Mouse (Mus musculus): ENCODE data around the gene Osm. TPM values are rescaled to one million over a fixed set of nuclear protein-coding genes. Genes with fewer than 3 reads are reported as not detected.

Osm gene
- polyA plus RNA-seq, 1 experiment from 2014 or later = not detected

DNA sequence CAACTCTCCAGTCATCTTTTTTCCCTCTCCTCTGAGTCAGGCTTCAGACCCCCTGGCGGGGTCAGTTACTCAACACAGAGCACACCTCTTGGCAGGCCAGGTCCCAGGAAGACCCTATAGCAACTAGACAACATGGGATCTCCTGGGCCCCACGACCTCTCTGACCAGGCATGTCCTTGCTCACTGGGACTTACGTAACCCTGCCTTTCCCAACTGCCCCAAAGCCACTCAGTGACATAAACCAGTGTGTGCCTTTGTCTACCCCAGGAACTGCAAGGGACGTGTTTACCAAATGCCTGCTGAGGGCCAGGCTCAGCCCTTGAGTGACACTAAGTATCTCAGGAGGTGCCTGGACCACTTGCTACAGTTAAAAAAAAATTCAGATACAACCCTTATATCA is 6.4 kb upstream of the Osm start:
- ATAC-seq (ENCODE audit: insufficient number of reproducible peaks, insufficient read depth, low FRiP score, low TSS enrichment) = no peak
- Histone ChIP-seq H3K9me3 (no peaks in the 10 kb centered on the region), H3K27me3 (no peaks in the 10 kb centered on the region), H3K4me3 (no peak overlapping the region), H3K27ac (no peak overlapping the region), H3K36me3 (no peaks in the 10 kb centered on the region), H3K4me2 (replicated peaks) (no peak overlapping the region), H3K9ac (no peak overlapping the region), H3K4me1 (no peaks in the 10 kb centered on the region)
- WGBS = 56% methylated on average over 4 of the region's 4 CpGs

DNA sequence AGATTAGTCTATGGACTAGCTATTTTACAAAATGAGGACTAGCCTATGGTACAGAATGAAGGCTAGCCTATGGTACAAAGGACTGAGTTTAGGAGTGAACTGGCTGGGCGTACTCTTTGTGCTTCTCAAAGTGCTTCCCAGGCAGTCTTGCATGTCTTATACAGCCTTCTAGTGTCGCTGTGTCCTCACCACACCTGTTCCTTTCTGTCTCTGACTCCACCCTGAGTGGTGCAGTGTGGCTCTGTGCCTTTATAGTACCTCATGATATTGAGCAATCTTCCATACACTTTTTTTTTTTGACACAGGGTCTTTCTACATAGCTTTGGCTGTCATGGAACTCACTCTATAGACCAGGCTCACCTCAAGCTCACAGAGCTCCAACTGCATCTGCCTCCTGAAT is 4.8 kb upstream of the Osm start:
- no peaks in the 10 kb centered on the region for H3K9me3 ChIP-seq
- no peaks in the 10 kb centered on the region for H3K27me3 ChIP-seq
- WGBS = 89% methylated on average over 2 of the region's 2 CpGs
- no peaks in the 10 kb centered on the region for H3K4me1 ChIP-seq
- no peaks in the 10 kb centered on the region for H3K36me3 ChIP-seq
- H3K4me3 ChIP-seq = no peak overlapping the region
- H3K9ac ChIP-seq = no peak overlapping the region
- no peak overlapping the region for H3K4me2 ChIP-seq (replicated peaks)
- ATAC-seq (ENCODE audit: insufficient number of reproducible peaks, insufficient read depth, low FRiP score, low TSS enrichment) = no peak
- H3K27ac ChIP-seq = no peak overlapping the region

GRCm38 (mm10) chr11:4232644-4233043 is 3.6 kb upstream of the Osm start:
- Histone ChIP-seq H3K4me3 (no peak overlapping the region), H3K4me1 (no peaks in the 10 kb centered on the region), H3K36me3 (no peaks in the 10 kb centered on the region), H3K9me3 (no peaks in the 10 kb centered on the region), H3K4me2 (replicated peaks) (no peak overlapping the region), H3K27me3 (no peaks in the 10 kb centered on the region), H3K9ac (no peak overlapping the region), H3K27ac (no peak overlapping the region)
- WGBS = 63% methylated on average over 12 of the region's 12 CpGs
- ATAC-seq (ENCODE audit: insufficient number of reproducible peaks, insufficient read depth, low FRiP score, low TSS enrichment) = no peak

GRCm38 (mm10) chr11:4235052-4235655 is 1.1 kb upstream of the Osm start:
- no peak for ATAC-seq (ENCODE audit: insufficient number of reproducible peaks, insufficient read depth, low FRiP score, low TSS enrichment)
- no peak overlapping the region for H3K9ac ChIP-seq
- 85% methylated on average over 6 of the region's 6 CpGs for WGBS
- no peaks in the 10 kb centered on the region for H3K27me3 ChIP-seq
- H3K4me1 ChIP-seq = no peaks in the 10 kb centered on the region
- no peaks in the 10 kb centered on the region for H3K36me3 ChIP-seq
- no peaks in the 10 kb centered on the region for H3K9me3 ChIP-seq
- no peak overlapping the region for H3K27ac ChIP-seq
- no peak overlapping the region for H3K4me3 ChIP-seq
- H3K4me2 ChIP-seq (replicated peaks) = no peak overlapping the region

DNA sequence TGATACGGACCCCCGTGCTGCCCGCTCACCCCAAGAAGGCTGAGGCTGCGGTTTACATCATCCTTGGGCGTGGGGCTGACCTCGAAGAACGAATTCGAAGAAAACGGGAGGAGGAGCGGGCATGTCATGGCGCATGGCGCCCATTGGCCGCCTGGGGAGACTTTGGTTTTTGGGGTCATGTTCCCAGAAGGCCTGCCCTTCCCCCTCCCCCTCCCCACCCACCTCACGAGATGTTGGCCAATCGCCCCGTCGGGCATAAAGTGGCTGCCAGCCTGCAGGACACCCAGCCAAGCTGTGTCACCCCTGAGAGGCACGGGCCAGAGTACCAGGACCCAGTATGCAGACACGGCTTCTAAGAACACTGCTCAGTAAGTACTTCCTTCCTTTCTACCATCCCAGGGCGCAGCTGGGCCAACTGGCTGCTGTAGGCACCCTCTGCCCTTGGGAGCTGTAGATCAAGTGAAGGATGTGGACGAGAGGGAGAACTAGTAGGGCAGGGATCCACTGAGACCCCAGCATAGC is 387 bp downstream of the Osm start:
- WGBS = 88% methylated on average over 21 of the region's 21 CpGs
- Histone ChIP-seq H3K9ac (no peak overlapping the region), H3K9me3 (no peaks in the 10 kb centered on the region), H3K27ac (no peak overlapping the region), H3K4me3 (no peak overlapping the region), H3K36me3 (no peaks in the 10 kb centered on the region), H3K27me3 (no peaks in the 10 kb centered on the region), H3K4me1 (no peaks in the 10 kb centered on the region), H3K4me2 (replicated peaks) (no peak overlapping the region)
- no peak for ATAC-seq (ENCODE audit: insufficient number of reproducible peaks, insufficient read depth, low FRiP score, low TSS enrichment)

- Histone ChIP-seq H3K9me3 (no peaks in the 10 kb centered on the region), H3K4me2 (replicated peaks) (no peak overlapping the region), H3K4me3 (no peak overlapping the region), H3K4me1 (no peaks in the 10 kb centered on the region), H3K36me3 (no peaks in the 10 kb centered on the region), H3K9ac (no peak overlapping the region), H3K27me3 (no peaks in the 10 kb centered on the region), H3K27ac (no peak overlapping the region)
- 81% methylated on average over 18 of the region's 18 CpGs for WGBS
- no peak for ATAC-seq (ENCODE audit: insufficient number of reproducible peaks, insufficient read depth, low FRiP score, low TSS enrichment)
Measured at GRCm38 (mm10) chr11:4237389-4237912, 1.2 kb downstream of the Osm start.

DNA sequence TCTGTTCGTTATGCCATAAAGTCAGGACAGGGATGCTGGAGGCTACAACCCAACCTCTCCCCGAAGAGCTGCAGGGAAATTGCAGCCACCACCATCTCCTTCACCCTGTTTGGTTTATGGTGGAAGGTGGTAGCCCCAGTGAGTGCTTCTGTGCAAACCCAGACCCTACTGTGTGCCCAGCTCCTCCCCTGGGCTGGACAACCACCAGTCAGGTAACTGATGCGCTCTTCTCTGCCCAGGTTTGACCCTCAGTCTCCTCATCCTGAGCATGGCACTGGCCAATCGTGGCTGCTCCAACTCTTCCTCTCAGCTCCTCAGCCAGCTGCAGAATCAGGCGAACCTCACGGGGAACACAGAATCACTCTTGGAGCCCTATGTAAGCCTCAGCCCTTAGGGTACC is 1.9 kb downstream of the Osm start:
- Histone ChIP-seq H3K4me2 (replicated peaks) (no peak overlapping the region), H3K36me3 (no peaks in the 10 kb centered on the region), H3K9me3 (no peaks in the 10 kb centered on the region), H3K9ac (no peak overlapping the region), H3K27ac (no peak overlapping the region), H3K4me3 (no peak overlapping the region), H3K27me3 (no peaks in the 10 kb centered on the region), H3K4me1 (no peaks in the 10 kb centered on the region)
- ATAC-seq (ENCODE audit: insufficient number of reproducible peaks, insufficient read depth, low FRiP score, low TSS enrichment) = no peak
- 86% methylated on average over 6 of the region's 6 CpGs for WGBS

DNA sequence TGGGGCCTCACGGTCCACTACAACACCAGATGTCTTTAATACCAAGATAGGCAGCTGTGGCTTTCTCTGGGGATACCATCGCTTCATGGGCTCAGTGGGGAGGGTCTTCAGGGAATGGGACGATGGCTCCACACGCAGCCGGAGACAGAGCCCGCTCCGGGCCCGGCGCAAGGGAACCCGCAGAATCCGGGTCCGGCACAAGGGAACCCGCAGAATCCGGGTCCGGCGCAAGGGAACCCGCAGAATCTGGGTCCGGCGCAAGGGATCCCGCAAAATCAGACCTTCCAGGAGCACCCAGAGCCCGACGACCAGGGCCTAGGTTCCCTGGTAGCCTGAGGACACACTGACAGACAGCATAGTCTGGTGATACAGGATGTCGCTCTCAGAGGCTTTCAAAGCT is 3.5 kb downstream of the Osm start:
- no peak overlapping the region for H3K4me3 ChIP-seq
- no peaks in the 10 kb centered on the region for H3K36me3 ChIP-seq
- no peak overlapping the region for H3K4me2 ChIP-seq (replicated peaks)
- WGBS = 84% methylated on average over 23 of the region's 23 CpGs
- no peak for ATAC-seq (ENCODE audit: insufficient number of reproducible peaks, insufficient read depth, low FRiP score, low TSS enrichment)
- H3K9ac ChIP-seq = no peak overlapping the region
- H3K27ac ChIP-seq = no peak overlapping the region
- H3K9me3 ChIP-seq = no peaks in the 10 kb centered on the region
- no peaks in the 10 kb centered on the region for H3K27me3 ChIP-seq
- H3K4me1 ChIP-seq = no peaks in the 10 kb centered on the region

DNA sequence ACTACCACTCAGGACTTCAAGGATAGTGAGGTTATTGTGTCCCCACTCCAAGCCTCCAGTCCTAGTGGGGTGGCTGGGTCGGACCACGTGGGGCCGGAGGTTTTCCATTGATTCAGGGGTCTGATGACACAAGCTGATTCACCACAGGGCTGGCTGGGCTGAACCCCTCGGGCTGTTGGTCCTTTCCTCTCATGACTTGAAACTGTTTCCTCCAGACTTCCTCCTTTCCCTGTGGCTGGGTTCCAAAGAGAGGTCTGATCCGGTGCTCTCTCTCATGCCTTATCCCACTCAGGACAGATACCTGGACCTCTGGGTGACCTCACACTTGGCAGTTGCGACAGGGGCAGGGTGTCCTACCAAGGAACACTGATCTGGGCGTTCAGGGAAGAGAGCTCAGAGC is 3.9 kb downstream of the Osm start:
- no peaks in the 10 kb centered on the region for H3K36me3 ChIP-seq
- H3K4me3 ChIP-seq = no peak overlapping the region
- H3K4me1 ChIP-seq = no peaks in the 10 kb centered on the region
- no peaks in the 10 kb centered on the region for H3K9me3 ChIP-seq
- no peak overlapping the region for H3K4me2 ChIP-seq (replicated peaks)
- H3K9ac ChIP-seq = no peak overlapping the region
- no peak for ATAC-seq (ENCODE audit: insufficient number of reproducible peaks, insufficient read depth, low FRiP score, low TSS enrichment)
- H3K27ac ChIP-seq = no peak overlapping the region
- no peaks in the 10 kb centered on the region for H3K27me3 ChIP-seq
- WGBS = 67% methylated on average over 7 of the region's 7 CpGs

DNA sequence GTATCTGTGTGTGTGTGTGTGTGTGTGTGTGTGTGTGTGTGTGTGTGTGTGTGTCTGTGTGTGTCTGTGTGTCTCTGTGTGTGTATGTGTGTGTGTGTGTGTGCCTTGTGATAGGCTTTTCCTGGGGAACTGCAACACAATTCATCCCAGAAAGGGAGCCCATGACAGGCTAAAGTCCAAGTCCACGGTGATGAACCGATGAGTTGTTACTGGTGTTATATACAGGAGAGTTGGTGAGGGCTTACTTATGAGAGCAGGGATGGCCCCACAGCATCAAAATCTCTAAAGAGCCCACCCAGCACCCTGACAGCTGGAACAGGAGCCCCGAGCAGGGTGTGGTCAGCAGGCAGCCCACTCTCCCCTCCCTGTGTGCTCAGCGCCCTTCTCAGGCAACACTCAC is 5.0 kb downstream of the Osm start:
- H3K9me3 ChIP-seq = no peaks in the 10 kb centered on the region
- H3K4me2 ChIP-seq (replicated peaks) = no peak overlapping the region
- H3K36me3 ChIP-seq = no peaks in the 10 kb centered on the region
- no peak overlapping the region for H3K9ac ChIP-seq
- no peak overlapping the region for H3K27ac ChIP-seq
- H3K27me3 ChIP-seq = no peaks in the 10 kb centered on the region
- WGBS = 85% methylated on average over 4 of the region's 4 CpGs
- ATAC-seq (ENCODE audit: insufficient number of reproducible peaks, insufficient read depth, low FRiP score, low TSS enrichment) = no peak
- H3K4me3 ChIP-seq = no peak overlapping the region
- H3K4me1 ChIP-seq = no peaks in the 10 kb centered on the region

- WGBS = 52% methylated on average over 6 of the region's 6 CpGs
- Histone ChIP-seq H3K4me3 (no peak overlapping the region), H3K9me3 (no peaks in the 10 kb centered on the region), H3K4me1 (no peaks in the 10 kb centered on the region), H3K4me2 (replicated peaks) (no peak overlapping the region), H3K36me3 (no peaks in the 10 kb centered on the region), H3K27me3 (no peaks in the 10 kb centered on the region), H3K9ac (no peak overlapping the region), H3K27ac (no peak overlapping the region)
- ATAC-seq (ENCODE audit: insufficient number of reproducible peaks, insufficient read depth, low FRiP score, low TSS enrichment) = no peak
Measured at GRCm38 (mm10) chr11:4246126-4246525, 9.9 kb downstream of the Osm start.

DNA sequence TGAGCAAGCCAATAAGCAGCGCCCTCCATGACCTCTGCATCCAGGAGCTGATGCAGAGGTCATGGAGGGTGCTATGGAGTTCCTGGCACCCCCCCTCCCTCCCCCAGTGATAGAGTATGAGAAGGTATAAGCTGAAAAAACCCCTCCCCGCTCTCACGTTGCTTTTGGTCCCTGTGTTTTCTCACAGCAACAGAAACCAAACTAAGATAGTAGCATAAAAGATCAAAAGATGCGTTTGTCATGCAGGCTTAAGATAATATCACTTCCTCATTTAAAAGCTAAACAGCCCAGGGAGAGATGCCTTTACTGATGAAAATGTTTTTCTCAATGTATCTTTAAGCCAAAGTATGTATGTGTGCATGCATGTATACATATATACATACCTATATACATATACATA is 10.4 kb downstream of the Osm start:
- no peaks in the 10 kb centered on the region for H3K4me1 ChIP-seq
- no peaks in the 10 kb centered on the region for H3K9me3 ChIP-seq
- no peak overlapping the region for H3K4me2 ChIP-seq (replicated peaks)
- H3K27ac ChIP-seq = no peak overlapping the region
- H3K36me3 ChIP-seq = no peaks in the 10 kb centered on the region
- H3K9ac ChIP-seq = no peak overlapping the region
- no peaks in the 10 kb centered on the region for H3K27me3 ChIP-seq
- no peak for ATAC-seq (ENCODE audit: insufficient number of reproducible peaks, insufficient read depth, low FRiP score, low TSS enrichment)
- no peak overlapping the region for H3K4me3 ChIP-seq
- WGBS = 59% methylated on average over 4 of the region's 4 CpGs
